Comparison of ENCODE assay signal across 19 mouse cellular contexts in genomic region chr11:78172748-78173383, GRCm38 (mm10). TPM values are rescaled to one million over a fixed set of nuclear protein-coding genes. Genes with fewer than 3 reads are reported as not detected.
DNase-seq lines count a peak whose midpoint lies in the region; ATAC-seq and TF ChIP-seq lines count a peak whose summit lies in the region.
"Had no signal": no experiment of that assay in that cellular context is flagged by ENCODE, and none has a peak within 500 bp of the region (broad histone marks: within the 10 kb centered on the region; RNA-seq: fewer than 3 reads in every experiment).

No protein-coding gene starts in this region.

- TF ChIP-seq EP300 in heart, adult 2 months (IDR thresholded peaks at IDR 0.05; ENCODE audit: insufficient read depth, low read depth, low read length): no peak
- no peak for TF ChIP-seq EP300 in stomach, postnatal 0 days (optimal IDR thresholded peaks at IDR 0.05)

- peak; percentile 52 for DNase-seq in adrenal gland, adult 2 months
- no peak for DNase-seq in adrenal gland, postnatal 14 days
- DNase-seq in heart, adult 2 months: no peak
- peak; percentile 49 for DNase-seq in lung, postnatal 14 days
- DNase-seq in lung, postnatal 10 days: no peak
- DNase-seq in stomach, postnatal 0 days (ENCODE audit: low spot score): peak; percentile 13
- DNase-seq in forebrain, postnatal 0 days: no peak
- DNase-seq: cerebellum, postnatal 14 days; gastrocnemius, postnatal 10 days; heart, postnatal 10 days; kidney, adult 8-10 months; kidney, postnatal 36 days; right cerebral cortex, postnatal 25 days had no signal

- no peaks in the 10 kb centered on the region for H3K9me3 ChIP-seq in heart, embryonic 13.5 days
- no peaks in the 10 kb centered on the region for H3K9me3 ChIP-seq in stomach, postnatal 0 days (ENCODE audit: control insufficient read depth, low read length)
- no peaks in the 10 kb centered on the region for H3K9me3 ChIP-seq in forebrain, postnatal 0 days (ENCODE audit: low read length)
- H3K9me3 ChIP-seq: hindbrain, embryonic 15.5 days; midbrain, embryonic 13.5 days had no signal

- no peaks in the 10 kb centered on the region for H3K79me2 ChIP-seq in heart, adult 2 months (replicated peaks; ENCODE audit: control insufficient read depth, insufficient read depth, low read length)

- 75% methylated on average over 19 of the region's 19 CpGs for WGBS in heart, embryonic 13.5 days
- 82% methylated on average over 19 of the region's 19 CpGs for WGBS in heart, adult 2 months
- 86% methylated on average over 19 of the region's 19 CpGs for WGBS in stomach, postnatal 0 days
- 87% methylated on average over 19 of the region's 19 CpGs for WGBS in forebrain, postnatal 0 days

- intact Hi-C loops in heart, adult 2 months (cut with DNase I): no loop called here

- H3K36me3 ChIP-seq in heart, embryonic 13.5 days: peaks cover 17% of the 10 kb centered on the region
- H3K36me3 ChIP-seq in heart, adult 2 months (ENCODE audit: control insufficient read depth, insufficient read depth, low read length): no peaks in the 10 kb centered on the region
- no peaks in the 10 kb centered on the region for H3K36me3 ChIP-seq in stomach, postnatal 0 days (ENCODE audit: control insufficient read depth, insufficient read depth, low read length)
- no peaks in the 10 kb centered on the region for H3K36me3 ChIP-seq in forebrain, postnatal 0 days (ENCODE audit: insufficient read depth)
- H3K36me3 ChIP-seq: hindbrain, embryonic 15.5 days; midbrain, embryonic 13.5 days had no signal

- no peak for TF ChIP-seq CTCF in heart, adult 2 months (IDR thresholded peaks at IDR 0.05)
- TF ChIP-seq CTCF in stomach, postnatal 0 days (IDR thresholded peaks at IDR 0.05; ENCODE audit: low read depth): no peak
- TF ChIP-seq CTCF in forebrain, postnatal 0 days (IDR thresholded peaks at IDR 0.05; ENCODE audit: low read depth): no peak

- no peak for TF ChIP-seq POLR2A in heart, adult 2 months (IDR thresholded peaks at IDR 0.05; ENCODE audit: insufficient read depth, low read depth, low read length)

- peak overlapping the region; percentile 39; the same call in 1 of the 2 replicates for H3K9ac ChIP-seq in heart, embryonic 13.5 days
- H3K9ac ChIP-seq in heart, adult 2 months (ENCODE audit: low read depth, low read length): no peak overlapping the region
- H3K9ac ChIP-seq in stomach, postnatal 0 days (ENCODE audit: low read length): no peak overlapping the region
- H3K9ac ChIP-seq in forebrain, postnatal 0 days: no peak overlapping the region
- H3K9ac ChIP-seq: hindbrain, embryonic 15.5 days; midbrain, embryonic 13.5 days had no signal

- H3K27me3 ChIP-seq in heart, embryonic 13.5 days (replicated peaks): no peaks in the 10 kb centered on the region
- no peaks in the 10 kb centered on the region for H3K27me3 ChIP-seq in heart, adult 2 months (ENCODE audit: control insufficient read depth, insufficient read depth, low read length)
- no peaks in the 10 kb centered on the region for H3K27me3 ChIP-seq in stomach, postnatal 0 days (ENCODE audit: control insufficient read depth, insufficient read depth, low read length)
- no peaks in the 10 kb centered on the region for H3K27me3 ChIP-seq in forebrain, postnatal 0 days (ENCODE audit: insufficient read depth, low read length)
- H3K27me3 ChIP-seq: hindbrain, embryonic 15.5 days had no signal

- no peak overlapping the region for H3K4me2 ChIP-seq in heart, embryonic 13.5 days
- H3K4me2 ChIP-seq in stomach, postnatal 0 days (replicated peaks; ENCODE audit: low read depth): no peak overlapping the region
- no peak overlapping the region for H3K4me2 ChIP-seq in forebrain, postnatal 0 days (ENCODE audit: low read depth)
- H3K4me2 ChIP-seq: hindbrain, embryonic 15.5 days; midbrain, embryonic 13.5 days had no signal

- H3K27ac ChIP-seq in heart, embryonic 13.5 days (replicated peaks): no peak overlapping the region
- H3K27ac ChIP-seq in heart, adult 2 months: no peak overlapping the region
- H3K27ac ChIP-seq in stomach, postnatal 0 days (replicated peaks): no peak overlapping the region
- H3K27ac ChIP-seq in forebrain, postnatal 0 days (ENCODE audit: low read depth, low read length): no peak overlapping the region
- H3K27ac ChIP-seq: hindbrain, embryonic 15.5 days; midbrain, embryonic 13.5 days had no signal

- peaks cover 37% of the 10 kb centered on the region for H3K4me1 ChIP-seq in heart, embryonic 13.5 days
- H3K4me1 ChIP-seq in heart, adult 2 months (ENCODE audit: control insufficient read depth, insufficient read depth, low read length): peaks cover 2% of the 10 kb centered on the region; the same call in 1 of the 2 replicates
- H3K4me1 ChIP-seq in stomach, postnatal 0 days (replicated peaks; ENCODE audit: control insufficient read depth, insufficient read depth): no peaks in the 10 kb centered on the region
- H3K4me1 ChIP-seq in forebrain, postnatal 0 days (ENCODE audit: insufficient read depth): peaks cover 8% of the 10 kb centered on the region; the same call in 1 of the 2 replicates

- no peak overlapping the region for H3K4me3 ChIP-seq in heart, embryonic 13.5 days
- no peak overlapping the region for H3K4me3 ChIP-seq in heart, adult 2 months
- no peak overlapping the region for H3K4me3 ChIP-seq in stomach, postnatal 0 days (ENCODE audit: low read depth, low read length)
- no peak overlapping the region for H3K4me3 ChIP-seq in forebrain, postnatal 0 days (ENCODE audit: low read depth, low read length)
- H3K4me3 ChIP-seq: erythroblast, embryonic 14.5 days; hindbrain, embryonic 15.5 days; midbrain, embryonic 13.5 days had no signal

- no peak for ATAC-seq in heart, embryonic 13.5 days (ENCODE audit: extremely low read depth, insufficient number of reproducible peaks, low FRiP score, low TSS enrichment)
- ATAC-seq in stomach, postnatal 0 days (ENCODE audit: low FRiP score, low TSS enrichment): no peak
- no peak for ATAC-seq in forebrain, postnatal 0 days
- ATAC-seq: activated CD4-positive, CD25-positive, alpha-beta regulatory T cell, adult 4 months; forebrain, embryonic 16.5 days; midbrain, embryonic 13.5 days had no signal

RNA-seq across cellular contexts. Expression of gene Nek8, which starts 3.6 kb away (rescaled TPM):
- 10 to 100 TPM in 1 of 2 experiments, 1 to 10 TPM in 1; 6.5 to 12.1 TPM for total RNA-seq in adrenal gland, adult 2 months (2021)
- polyA plus RNA-seq in adrenal gland, adult 2 months (2012; rRNA removed): 26.7 and 30.5 TPM in 2 replicates
- 8.5 and 9.0 TPM in 2 replicates for total RNA-seq in adrenal gland, postnatal 14 days (2021)
- 12.7 and 13.2 TPM in 2 replicates for polyA plus RNA-seq in heart, embryonic 13.5 days (2015; fragmentation: Nextera tagmentation; extraction: Ambion mirVana)
- 1 to 10 TPM; 1.6 to 2.5 TPM for total RNA-seq in heart, adult 2 months (2021)
- polyA plus RNA-seq in heart, adult 2 months (2012; rRNA removed): 7.0 and 7.6 TPM in 2 replicates
- polyA plus RNA-seq in stomach, postnatal 0 days (2015; fragmentation: Nextera tagmentation; extraction: Ambion mirVana): 6.4 and 7.4 TPM in 2 replicates
- 4.7 and 6.1 TPM in 2 replicates for total RNA-seq in forebrain, postnatal 0 days (2014; rRNA removed)
- polyA plus RNA-seq in forebrain, postnatal 0 days (2015; fragmentation: Nextera tagmentation; extraction: Ambion mirVana): 5.5 and 5.7 TPM in 2 replicates

RNA-seq across cellular contexts. Expression of gene Tlcd1, which starts 3.6 kb away (rescaled TPM):
- total RNA-seq in adrenal gland, adult 2 months (2021): 10 to 100 TPM; 40.4 to 61.5 TPM
- polyA plus RNA-seq in adrenal gland, adult 2 months (2012; rRNA removed): 319 and 423 TPM in 2 replicates
- 36.4 and 46.4 TPM in 2 replicates for total RNA-seq in adrenal gland, postnatal 14 days (2021)
- 14.3 and 14.7 TPM in 2 replicates for polyA plus RNA-seq in heart, embryonic 13.5 days (2015; fragmentation: Nextera tagmentation; extraction: Ambion mirVana)
- 1 to 10 TPM; 5.4 to 5.7 TPM for total RNA-seq in heart, adult 2 months (2021)
- 15.7 and 17.3 TPM in 2 replicates for polyA plus RNA-seq in heart, adult 2 months (2012; rRNA removed)
- 41.3 and 45.6 TPM in 2 replicates for polyA plus RNA-seq in stomach, postnatal 0 days (2015; fragmentation: Nextera tagmentation; extraction: Ambion mirVana)
- total RNA-seq in forebrain, postnatal 0 days (2014; rRNA removed): 15.3 and 22.0 TPM in 2 replicates
- polyA plus RNA-seq in forebrain, postnatal 0 days (2015; fragmentation: Nextera tagmentation; extraction: Ambion mirVana): 13.9 and 19.0 TPM in 2 replicates

RNA-seq across cellular contexts. Expression of gene Traf4, which starts 7.5 kb away (rescaled TPM):
- total RNA-seq in adrenal gland, adult 2 months (2021): 10 to 100 TPM; 29.8 to 31.2 TPM
- 128 and 131 TPM in 2 replicates for polyA plus RNA-seq in adrenal gland, adult 2 months (2012; rRNA removed)
- total RNA-seq in adrenal gland, postnatal 14 days (2021): 47.2 and 50.7 TPM in 2 replicates
- 41.2 and 43.0 TPM in 2 replicates for polyA plus RNA-seq in heart, embryonic 13.5 days (2015; fragmentation: Nextera tagmentation; extraction: Ambion mirVana)
- total RNA-seq in heart, adult 2 months (2021): 1 to 10 TPM; 3.7 to 6.0 TPM
- polyA plus RNA-seq in heart, adult 2 months (2012; rRNA removed): 11.2 and 13.4 TPM in 2 replicates
- 22.4 and 26.9 TPM in 2 replicates for polyA plus RNA-seq in stomach, postnatal 0 days (2015; fragmentation: Nextera tagmentation; extraction: Ambion mirVana)
- total RNA-seq in forebrain, postnatal 0 days (2014; rRNA removed): 99.0 and 107 TPM in 2 replicates
- 104 and 131 TPM in 2 replicates for polyA plus RNA-seq in forebrain, postnatal 0 days (2015; fragmentation: Nextera tagmentation; extraction: Ambion mirVana)

RNA-seq across cellular contexts. Expression of gene Rpl23a, which starts 10.5 kb away (rescaled TPM):
- total RNA-seq in adrenal gland, adult 2 months (2021): 1,000 to 10,000 TPM; 1,792 to 2,242 TPM
- polyA plus RNA-seq in adrenal gland, adult 2 months (2012; rRNA removed): 21.4 and 29.1 TPM in 2 replicates
- 1,759 and 1,890 TPM in 2 replicates for total RNA-seq in adrenal gland, postnatal 14 days (2021)
- polyA plus RNA-seq in heart, embryonic 13.5 days (2015; fragmentation: Nextera tagmentation; extraction: Ambion mirVana): 833 and 868 TPM in 2 replicates
- total RNA-seq in heart, adult 2 months (2021): 100 to 1,000 TPM; 801 to 911 TPM
- 155 and 253 TPM in 2 replicates for polyA plus RNA-seq in heart, adult 2 months (2012; rRNA removed)
- 1,145 and 1,168 TPM in 2 replicates for polyA plus RNA-seq in stomach, postnatal 0 days (2015; fragmentation: Nextera tagmentation; extraction: Ambion mirVana)
- 772 and 968 TPM in 2 replicates for total RNA-seq in forebrain, postnatal 0 days (2014; rRNA removed)
- polyA plus RNA-seq in forebrain, postnatal 0 days (2015; fragmentation: Nextera tagmentation; extraction: Ambion mirVana): 938 and 1,223 TPM in 2 replicates

RNA-seq across cellular contexts. Expression of gene Rab34, which starts 15.4 kb away (rescaled TPM):
- 10 to 100 TPM; 64.7 to 99.1 TPM for total RNA-seq in adrenal gland, adult 2 months (2021)
- 240 and 334 TPM in 2 replicates for polyA plus RNA-seq in adrenal gland, adult 2 months (2012; rRNA removed)
- 89.2 and 92.2 TPM in 2 replicates for total RNA-seq in adrenal gland, postnatal 14 days (2021)
- 57.5 and 60.9 TPM in 2 replicates for polyA plus RNA-seq in heart, embryonic 13.5 days (2015; fragmentation: Nextera tagmentation; extraction: Ambion mirVana)
- 1 to 10 TPM; 8.2 to 9.8 TPM for total RNA-seq in heart, adult 2 months (2021)
- polyA plus RNA-seq in heart, adult 2 months (2012; rRNA removed): 17.2 and 17.5 TPM in 2 replicates
- polyA plus RNA-seq in stomach, postnatal 0 days (2015; fragmentation: Nextera tagmentation; extraction: Ambion mirVana): 59.0 and 61.4 TPM in 2 replicates
- 76.9 and 83.5 TPM in 2 replicates for total RNA-seq in forebrain, postnatal 0 days (2014; rRNA removed)
- 50.8 and 55.5 TPM in 2 replicates for polyA plus RNA-seq in forebrain, postnatal 0 days (2015; fragmentation: Nextera tagmentation; extraction: Ambion mirVana)
- polyA plus RNA-seq: activated CD4-positive, CD25-positive, alpha-beta regulatory T cell, adult 4 months had no signal

Comparison
In these comparisons a context has a peak if more than half of its experiments do, and no peak if none do; other contexts are left out.
1. DNase-seq: peak in adrenal gland, adult 2 months (single experiment), lung, postnatal 14 days (single experiment) and stomach, postnatal 0 days (single experiment); none in adrenal gland, postnatal 14 days (single experiment), heart, adult 2 months (0 of 2), lung, postnatal 10 days (single experiment) and forebrain, postnatal 0 days (single experiment).